Mouse (Mus musculus) spleen, adult 2 months (tissue): ENCODE measurements around the gene Gas2l3. TPM values are rescaled to one million over a fixed set of nuclear protein-coding genes. Genes with fewer than 3 reads are reported as not detected.

Experiments
- DNase-seq, 2 experiments: peaks; one replicate each; pipeline versions ENCODE4 v3.0.0 to v3.0.0-alpha.2; 2012 to 2021; ENCODE audit warnings: low spot score in 2 of 2, low read depth in 1 of 2
- H3K27ac ChIP-seq: fragments of 200-500 bp; 2 replicates; pipeline ENCODE4 v1.5.1; 2012; ENCODE audit warnings: low read length, inconsistent platforms; ENCODE audit not compliant: insufficient read depth
- H3K27me3 ChIP-seq: fragments of 200-500 bp; 2 replicates; pipeline ENCODE4 v1.6.1; 2012; ENCODE audit warnings: mild to moderate bottlenecking, moderate library complexity, low read length, inconsistent platforms; ENCODE audit not compliant: control insufficient read depth, insufficient read depth
- H3K36me3 ChIP-seq: fragments of 200-500 bp; 2 replicates; pipeline ENCODE4 v1.6.1; 2012; ENCODE audit warnings: mild to moderate bottlenecking, low read length, inconsistent platforms; ENCODE audit not compliant: control insufficient read depth, insufficient read depth
- H3K4me1 ChIP-seq: fragments of 200-500 bp; 2 replicates; pipeline ENCODE4 v1.6.1; 2011; ENCODE audit warnings: inconsistent platforms; ENCODE audit not compliant: control insufficient read depth, insufficient read depth, insufficient read length
- H3K4me3 ChIP-seq: fragments of 200-500 bp; 2 replicates; pipeline ENCODE4 v1.5.1; 2011; ENCODE audit warnings: mild to moderate bottlenecking, inconsistent platforms; ENCODE audit not compliant: insufficient read depth, insufficient read length; ENCODE audit errors: extremely low read depth
- CTCF ChIP-seq: fragments of 200-500 bp; IDR thresholded peaks from 2 replicates; pipeline ENCODE4 v1.5.1; 2011; ENCODE audit warnings: mild to moderate bottlenecking, inconsistent platforms; ENCODE audit not compliant: insufficient read depth, insufficient read length, insufficient replicate concordance; ENCODE audit errors: extremely low read depth
- POLR2A ChIP-seq: fragments of 200-500 bp; IDR thresholded peaks from 2 replicates; pipeline ENCODE4 v1.6.1; 2011; ENCODE audit warnings: low read depth, low read length, inconsistent platforms
- WGBS: fragments of 180-500 bp; shearing (Covaris S2); methylation state at CpG from one replicate; pipeline ENCODE4 v1.1.7; 2018; 5-methylcytosine and 5-hydroxymethylcytosine counted together
- polyA plus RNA-seq: library from polyadenylated mRNA; depleted of rRNA; stranded (reverse); fragments of >200 nt; gene quantifications from 2 replicates; pipeline ENCODE4 v1.2.3, GENCODE M21; 2012; rRNA removed

The Gas2l3 gene
- polyA plus RNA-seq, 1 experiment: 0.40 TPM

DNA sequence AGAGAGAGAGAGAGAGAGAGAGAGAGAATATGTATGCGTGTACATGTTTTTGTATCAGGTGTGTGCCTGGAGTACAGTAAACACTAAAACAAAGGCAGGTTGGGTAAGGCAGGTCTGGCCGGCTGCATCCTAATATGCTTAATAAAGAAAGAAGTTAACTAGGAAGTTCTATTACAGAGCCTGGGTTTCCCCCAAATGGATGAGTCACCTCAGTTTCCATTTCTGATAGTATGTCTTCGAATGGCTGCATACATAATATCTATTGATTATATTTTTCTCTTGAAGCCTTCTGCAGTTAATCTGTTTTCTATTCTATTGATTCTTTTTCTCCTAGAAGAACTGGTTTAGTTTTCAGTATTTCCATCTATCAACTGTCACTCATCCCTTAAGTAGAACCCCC lies 57.3 kb downstream of the Gas2l3 start:
- DNase-seq: no peak
- Histone ChIP-seq H3K4me3 (no peak overlapping the region), H3K27me3 (no peaks in the 10 kb centered on the region), H3K4me1 (no peaks in the 10 kb centered on the region), H3K27ac (no peak overlapping the region), H3K36me3 (no peaks in the 10 kb centered on the region)
- no peak for TF ChIP-seq POLR2A
- TF ChIP-seq CTCF: no peak
- 66% methylated on average over 3 of the region's 3 CpGs for WGBS

DNA sequence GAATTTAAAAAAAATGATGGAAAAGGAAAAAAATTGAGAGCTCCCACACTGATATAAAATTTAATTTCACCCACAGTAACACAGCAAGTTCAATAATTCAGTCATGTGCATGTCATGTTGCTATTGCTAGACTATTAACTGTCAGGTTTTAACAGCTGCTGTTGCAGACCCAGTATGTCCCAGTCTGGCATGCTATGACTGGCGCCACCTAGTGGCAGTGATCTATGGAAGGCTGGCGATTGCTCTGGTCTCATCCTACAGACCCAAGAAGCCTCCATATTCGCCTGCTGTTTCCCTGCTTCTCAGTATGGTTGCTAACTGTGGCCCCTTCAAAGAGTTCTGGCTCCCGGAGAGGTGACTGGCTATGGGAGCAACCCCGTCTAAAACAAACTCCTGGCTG lies 60.3 kb downstream of the Gas2l3 start:
- Histone ChIP-seq H3K27me3 (no peaks in the 10 kb centered on the region), H3K27ac (no peak overlapping the region), H3K36me3 (no peaks in the 10 kb centered on the region), H3K4me3 (no peak overlapping the region), H3K4me1 (no peaks in the 10 kb centered on the region)
- TF ChIP-seq POLR2A (no peak), CTCF (peak; percentile 69; the same call in 1 of the 2 replicates)
- DNase-seq: peak; percentile 22 to 61
- WGBS: 16% methylated on average over 5 of the region's 5 CpGs

DNA sequence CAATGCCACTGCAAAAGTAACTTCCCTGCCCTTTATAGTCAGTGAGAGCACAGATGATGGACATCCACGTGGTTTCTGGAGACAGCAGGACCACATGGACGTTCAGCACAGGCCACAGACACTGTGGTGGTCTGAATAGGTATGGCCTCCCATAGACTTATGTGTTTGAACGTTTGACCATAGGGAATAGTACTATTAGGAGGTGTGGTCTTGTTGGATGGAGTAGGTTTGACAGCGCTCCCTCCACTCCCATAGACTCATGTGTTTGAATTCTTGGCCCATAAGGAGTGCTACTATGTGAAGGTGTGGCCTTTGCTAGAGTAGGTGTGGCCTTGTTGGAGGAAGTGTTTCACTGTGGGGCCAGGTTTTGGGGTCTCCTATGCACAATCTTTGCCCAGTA lies 66.0 kb downstream of the Gas2l3 start:
- H3K36me3 ChIP-seq: no peaks in the 10 kb centered on the region
- 71% methylated on average over 4 of the region's 4 CpGs for WGBS
- H3K27me3 ChIP-seq: no peaks in the 10 kb centered on the region
- H3K4me3 ChIP-seq: no peak overlapping the region
- no peaks in the 10 kb centered on the region for H3K4me1 ChIP-seq
- H3K27ac ChIP-seq: no peak overlapping the region
- DNase-seq: no peak
- TF ChIP-seq CTCF (no peak), POLR2A (no peak)

DNA sequence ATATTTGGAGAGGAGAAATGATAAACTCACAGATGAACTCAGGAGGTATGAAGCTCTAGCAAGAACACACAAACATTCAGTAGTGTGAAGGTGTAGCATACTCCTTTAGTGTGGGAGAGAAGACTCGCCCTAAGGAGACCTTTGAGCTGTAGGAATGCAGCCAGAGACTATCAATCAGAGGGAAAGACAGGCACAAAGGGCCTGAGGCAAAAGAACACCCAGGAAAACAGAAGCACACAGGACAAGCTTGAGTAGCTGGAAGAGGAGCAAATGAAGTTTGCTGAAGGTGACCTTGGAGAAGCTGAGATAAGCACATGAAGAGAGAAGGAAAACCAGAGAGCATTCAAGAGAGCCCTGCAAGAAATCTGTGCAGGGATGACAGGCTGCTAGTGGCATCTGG lies 73.7 kb downstream of the Gas2l3 start:
- no peak overlapping the region for H3K4me3 ChIP-seq
- TF ChIP-seq POLR2A: no peak
- TF ChIP-seq CTCF: no peak
- WGBS: 69% methylated on average over 1 of the region's 1 CpGs
- H3K27ac ChIP-seq: no peak overlapping the region
- H3K4me1 ChIP-seq: no peaks in the 10 kb centered on the region
- no peaks in the 10 kb centered on the region for H3K27me3 ChIP-seq
- no peak for DNase-seq
- H3K36me3 ChIP-seq: no peaks in the 10 kb centered on the region

DNA sequence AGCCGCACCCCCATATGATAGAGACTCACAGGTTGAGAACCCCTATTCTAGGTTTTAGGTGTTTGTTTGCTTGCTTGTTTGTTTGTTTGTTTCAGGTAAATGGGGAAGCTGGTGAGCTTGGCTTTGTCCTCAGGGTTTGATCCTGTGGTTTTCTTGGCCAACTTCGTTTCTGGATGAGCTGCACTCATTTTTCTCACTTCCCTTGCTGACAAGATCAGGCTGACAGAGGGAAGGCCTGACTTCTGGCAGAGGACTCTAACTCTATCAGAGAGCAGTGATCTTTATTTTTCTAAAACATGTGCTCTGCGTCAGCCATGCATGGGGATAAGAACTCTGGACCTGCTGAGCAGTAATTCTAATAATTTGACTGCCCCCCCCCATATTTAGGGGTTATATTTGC lies 84.8 kb downstream of the Gas2l3 start:
- Histone ChIP-seq H3K36me3 (no peaks in the 10 kb centered on the region), H3K4me1 (no peaks in the 10 kb centered on the region), H3K4me3 (no peak overlapping the region), H3K27me3 (no peaks in the 10 kb centered on the region), H3K27ac (no peak overlapping the region)
- WGBS: 65% methylated on average over 3 of the region's 3 CpGs
- DNase-seq: no peak
- TF ChIP-seq CTCF (no peak), POLR2A (no peak)

Other genes starting within 250 kb of the Gas2l3 start
- not detected in 2 replicates for gene Ano4, start 99.2 kb downstream of the Gas2l3 start, polyA plus RNA-seq
- 0.08 TPM in 2 replicates for gene Nr1h4, start 89.6 kb upstream of the Gas2l3 start, polyA plus RNA-seq
- not detected in 2 replicates for gene Slc17a8, start 177.3 kb upstream of the Gas2l3 start, polyA plus RNA-seq
- gene Scyl2, start 242.3 kb upstream of the Gas2l3 start, polyA plus RNA-seq: 7.3 and 7.6 TPM in 2 replicates